Mouse (Mus musculus): ENCODE measurements around the gene Wnt5b. TPM values are rescaled to one million over a fixed set of nuclear protein-coding genes. Genes with fewer than 3 reads are reported as not detected.
"Not testable (repeated sequence)": the region's sequence is repeated elsewhere in the genome, so short reads cannot be mapped to it uniquely, and the experiment has no call there.

The Wnt5b gene
- total and polyA plus RNA-seq, 3 experiments: 0.03 TPM; not detected in 2

DNA sequence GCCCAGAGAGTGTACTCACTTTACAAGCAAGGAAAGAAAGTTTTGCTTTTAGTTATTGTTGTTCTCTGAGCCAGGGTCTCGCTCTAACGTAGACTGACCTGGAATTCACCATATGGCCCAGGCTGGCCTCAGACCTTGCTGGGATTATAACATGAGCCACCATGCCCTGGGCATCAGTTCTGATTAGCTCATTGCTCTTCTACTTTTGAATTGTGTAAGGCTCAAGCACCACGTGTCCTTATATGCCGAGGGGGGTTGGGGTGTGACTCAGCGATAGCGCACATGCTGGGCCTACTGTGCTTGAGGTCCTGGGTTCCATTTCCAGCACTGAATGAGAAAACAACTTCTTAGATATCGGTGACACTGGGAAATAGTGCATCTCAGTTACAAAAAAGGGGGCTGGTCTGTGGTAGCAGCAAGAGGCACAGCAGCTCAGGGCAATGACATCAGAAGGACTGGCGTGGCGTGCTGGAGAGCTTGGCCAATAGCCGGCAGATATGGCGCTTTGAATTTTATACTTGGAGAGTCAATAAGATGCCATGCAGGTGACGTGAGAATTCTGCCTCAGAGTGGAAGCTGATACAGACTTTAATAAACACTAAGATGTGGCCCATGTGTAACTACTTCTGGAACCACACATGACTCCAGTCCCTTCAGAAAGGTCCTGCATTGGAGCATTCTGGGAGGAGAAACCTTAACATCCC, 57.6 kb downstream of the Wnt5b start:
- no peak for DNase-seq (ENCODE audit: low spot score)
- no peak for ATAC-seq (ENCODE audit: extremely low read depth, insufficient number of reproducible peaks, low FRiP score, poor library complexity, severe bottlenecking)
- Histone ChIP-seq H3K27me3 (ENCODE audit: insufficient read depth, low read length) (peaks cover 2% of the 10 kb centered on the region; the same call in 1 of the 2 replicates), H3K4me3 (ENCODE audit: low read depth, low read length) (no peak overlapping the region), H3K36me3 (replicated peaks) (peaks cover 43% of the 10 kb centered on the region), H3K9me3 (replicated peaks) (no peaks in the 10 kb centered on the region), H3K4me1 (ENCODE audit: insufficient read depth, low read depth, low read length) (peaks cover 38% of the 10 kb centered on the region)
- no peak for TF ChIP-seq GATA1 (IDR thresholded peaks at IDR 0.05; ENCODE audit: borderline replicate concordance, low read length)

DNA sequence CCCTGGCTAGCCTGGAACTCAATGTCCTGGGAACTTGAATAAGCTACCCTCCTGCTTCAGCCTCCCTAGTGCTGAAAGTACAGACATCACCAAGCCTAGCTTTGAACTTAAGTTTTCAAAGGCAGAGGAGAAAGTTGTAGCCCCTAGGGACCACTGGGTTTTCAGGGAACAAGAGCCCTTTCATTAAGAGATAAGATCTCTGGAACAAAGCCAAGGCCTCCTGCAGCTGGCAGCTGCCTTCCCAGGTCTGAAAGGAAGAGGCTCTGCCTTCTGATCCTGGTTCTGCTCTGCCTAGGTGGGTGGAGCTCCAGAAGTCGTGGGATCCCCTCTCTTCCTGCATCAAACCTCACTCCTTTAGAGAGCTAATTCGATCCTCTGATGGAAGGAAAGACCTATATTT, 58.7 kb downstream of the Wnt5b start:
- no peaks in the 10 kb centered on the region for H3K9me3 ChIP-seq (replicated peaks)
- H3K4me3 ChIP-seq (ENCODE audit: low read depth, low read length): no peak overlapping the region
- ATAC-seq (ENCODE audit: extremely low read depth, insufficient number of reproducible peaks, low FRiP score, poor library complexity, severe bottlenecking) (no peak), DNase-seq (ENCODE audit: low spot score) (no peak)
- no peak for TF ChIP-seq POLR2AphosphoS5 (IDR thresholded peaks at IDR 0.05; ENCODE audit: insufficient replicate concordance, low read depth, low read length)
- TF ChIP-seq GATA1 (IDR thresholded peaks at IDR 0.05; ENCODE audit: borderline replicate concordance, low read length): no peak
- TF ChIP-seq CTCF (IDR thresholded peaks at IDR 0.05; ENCODE audit: low read depth, low read length): no peak
- no peak for TF ChIP-seq GATA2 (IDR thresholded peaks at IDR 0.05; ENCODE audit: borderline replicate concordance, low read depth, low read length)
- TF ChIP-seq TAL1 (conservative IDR thresholded peaks at IDR 0.05; ENCODE audit: low read depth, low read length): no peak
- peaks cover 52% of the 10 kb centered on the region for H3K36me3 ChIP-seq (replicated peaks)
- H3K27me3 ChIP-seq (ENCODE audit: insufficient read depth, low read length): peaks cover under 1% of the 10 kb centered on the region; the same call in 1 of the 2 replicates
- peaks cover 44% of the 10 kb centered on the region for H3K4me1 ChIP-seq (ENCODE audit: insufficient read depth, low read depth, low read length)

DNA sequence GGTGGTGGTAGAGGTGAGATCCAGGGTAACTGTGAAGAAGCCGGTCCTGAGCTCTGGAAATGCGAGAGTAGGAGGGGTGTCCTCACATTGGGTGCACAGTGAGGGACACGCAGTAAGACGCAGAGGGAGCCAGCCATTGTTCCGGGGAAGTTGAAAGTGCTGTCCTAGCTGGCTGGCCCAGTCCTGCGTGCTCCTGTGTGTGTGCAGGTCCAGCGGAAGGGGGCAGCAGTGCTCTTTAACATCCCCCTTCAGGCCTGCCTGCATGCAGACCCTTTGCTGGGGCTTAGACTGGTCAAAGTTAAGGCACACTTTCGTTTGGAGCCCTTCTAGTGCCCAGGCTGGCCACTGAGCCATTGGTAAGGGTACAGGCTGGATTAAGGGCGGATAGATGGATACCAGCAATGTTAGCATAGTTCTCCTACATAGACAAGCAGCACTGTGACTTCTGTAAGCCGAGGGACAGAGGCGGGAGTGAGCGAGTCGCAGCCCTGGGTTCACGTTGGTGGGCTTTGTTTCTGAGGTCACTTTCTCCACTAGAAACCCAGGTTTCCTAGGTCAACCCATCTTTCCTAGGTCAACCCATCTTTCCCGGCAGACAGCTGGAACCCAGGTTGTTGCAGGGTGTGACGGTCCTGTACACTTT, 61.1 kb downstream of the Wnt5b start:
- ATAC-seq (ENCODE audit: extremely low read depth, insufficient number of reproducible peaks, low FRiP score, poor library complexity, severe bottlenecking) (peak; percentile 23; the same call in 1 of the 2 replicates), DNase-seq (ENCODE audit: low spot score) (peak; percentile 33)
- Histone ChIP-seq H3K4me1 (ENCODE audit: insufficient read depth, low read depth, low read length) (peaks cover 58% of the 10 kb centered on the region), H3K9me3 (replicated peaks) (no peaks in the 10 kb centered on the region), H3K36me3 (replicated peaks) (peaks cover 59% of the 10 kb centered on the region), H3K4me3 (ENCODE audit: low read depth, low read length) (peak overlapping the region; percentile 68), H3K27me3 (ENCODE audit: insufficient read depth, low read length) (no peaks in the 10 kb centered on the region)
- TF ChIP-seq CTCF (IDR thresholded peaks at IDR 0.05; ENCODE audit: low read depth, low read length) (no peak), TAL1 (conservative IDR thresholded peaks at IDR 0.05; ENCODE audit: low read depth, low read length) (no peak), POLR2AphosphoS5 (IDR thresholded peaks at IDR 0.05; ENCODE audit: insufficient replicate concordance, low read depth, low read length) (no peak), GATA1 (IDR thresholded peaks at IDR 0.05; ENCODE audit: borderline replicate concordance, low read length) (no peak), GATA2 (IDR thresholded peaks at IDR 0.05; ENCODE audit: borderline replicate concordance, low read depth, low read length) (no peak)

DNA sequence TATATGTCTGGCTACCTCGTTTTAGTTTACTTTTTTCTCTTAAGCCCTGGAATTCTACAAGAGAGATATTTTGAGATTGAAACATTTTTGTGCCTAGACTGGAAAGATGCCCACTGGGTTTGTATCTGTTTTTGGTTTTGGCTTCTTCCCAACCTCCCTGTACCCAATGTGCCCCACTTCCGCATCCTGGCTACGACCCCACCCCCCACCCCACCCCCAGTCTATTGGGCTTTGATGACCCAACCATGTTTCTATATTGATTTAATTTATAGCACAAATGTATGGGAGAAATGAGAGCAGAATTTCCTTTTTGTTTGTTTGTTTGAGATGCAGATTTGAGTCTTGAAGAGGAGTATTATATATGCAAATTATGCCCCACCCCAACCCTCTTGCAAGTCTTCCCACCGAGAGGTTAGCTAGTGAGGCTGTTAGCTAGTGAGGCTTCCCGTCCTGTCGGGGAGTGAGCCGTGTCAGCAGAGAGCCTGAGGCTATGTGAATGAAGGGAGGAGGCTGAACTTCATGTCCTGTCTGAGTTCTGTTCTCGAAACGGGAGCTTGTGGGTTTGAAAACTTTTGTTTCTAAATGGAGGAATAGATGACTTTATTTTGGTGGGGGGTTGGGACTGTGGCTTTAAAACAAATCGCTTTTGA, 62.3 kb downstream of the Wnt5b start:
- 0 out of 2 replicates have a peak, but pooled peaks have one; percentile 31 for ATAC-seq (ENCODE audit: extremely low read depth, insufficient number of reproducible peaks, low FRiP score, poor library complexity, severe bottlenecking)
- Histone ChIP-seq H3K4me1 (ENCODE audit: insufficient read depth, low read depth, low read length) (peaks cover 66% of the 10 kb centered on the region), H3K36me3 (replicated peaks) (peaks cover 55% of the 10 kb centered on the region), H3K4me3 (ENCODE audit: low read depth, low read length) (peak overlapping the region; percentile 67)
- DNase-seq (ENCODE audit: low spot score): peak; percentile 31
- H3K27me3 ChIP-seq (ENCODE audit: insufficient read depth, low read length); H3K9me3 ChIP-seq (replicated peaks): not testable (repeated sequence)

DNA sequence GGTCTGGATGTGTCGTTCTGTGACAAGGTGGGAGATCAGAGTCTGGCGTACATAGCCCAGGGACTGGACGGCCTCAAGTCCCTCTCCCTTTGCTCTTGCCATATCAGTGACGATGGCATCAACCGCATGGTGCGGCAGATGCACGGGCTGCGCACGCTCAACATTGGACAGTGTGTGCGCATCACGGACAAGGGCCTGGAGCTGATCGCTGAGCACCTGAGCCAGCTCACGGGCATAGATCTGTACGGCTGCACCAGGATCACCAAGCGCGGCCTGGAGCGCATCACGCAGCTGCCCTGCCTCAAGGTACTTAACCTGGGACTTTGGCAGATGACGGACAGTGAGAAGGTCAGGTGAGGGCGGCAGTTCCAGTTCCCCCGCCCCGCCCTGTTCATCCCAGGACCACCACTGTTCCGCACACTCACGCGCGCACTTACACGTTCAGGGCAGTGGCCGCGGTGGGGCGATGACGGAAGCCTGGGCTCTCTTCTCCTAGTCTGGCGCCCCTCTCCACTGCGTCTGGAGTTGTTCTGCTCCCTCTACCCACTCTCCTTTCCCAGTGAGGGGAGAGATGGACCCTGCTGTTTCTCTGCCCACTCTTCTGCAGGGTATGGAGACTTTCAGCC, 63.3 kb downstream of the Wnt5b start:
- Histone ChIP-seq H3K4me3 (ENCODE audit: low read depth, low read length) (peak overlapping the region; percentile 99), H3K27me3 (ENCODE audit: insufficient read depth, low read length) (no peaks in the 10 kb centered on the region), H3K9me3 (replicated peaks) (no peaks in the 10 kb centered on the region), H3K4me1 (ENCODE audit: insufficient read depth, low read depth, low read length) (peaks cover 59% of the 10 kb centered on the region), H3K36me3 (replicated peaks) (peaks cover 46% of the 10 kb centered on the region)
- ATAC-seq (ENCODE audit: extremely low read depth, insufficient number of reproducible peaks, low FRiP score, poor library complexity, severe bottlenecking) (no peak), DNase-seq (ENCODE audit: low spot score) (no peak)
- no peak for TF ChIP-seq POLR2AphosphoS5 (IDR thresholded peaks at IDR 0.05; ENCODE audit: insufficient replicate concordance, low read depth, low read length)
- no peak for TF ChIP-seq GATA1 (IDR thresholded peaks at IDR 0.05; ENCODE audit: borderline replicate concordance, low read length)
- TF ChIP-seq CTCF (IDR thresholded peaks at IDR 0.05; ENCODE audit: low read depth, low read length): no peak
- TF ChIP-seq TAL1 (conservative IDR thresholded peaks at IDR 0.05; ENCODE audit: low read depth, low read length): no peak
- TF ChIP-seq GATA2 (IDR thresholded peaks at IDR 0.05; ENCODE audit: borderline replicate concordance, low read depth, low read length): no peak

DNA sequence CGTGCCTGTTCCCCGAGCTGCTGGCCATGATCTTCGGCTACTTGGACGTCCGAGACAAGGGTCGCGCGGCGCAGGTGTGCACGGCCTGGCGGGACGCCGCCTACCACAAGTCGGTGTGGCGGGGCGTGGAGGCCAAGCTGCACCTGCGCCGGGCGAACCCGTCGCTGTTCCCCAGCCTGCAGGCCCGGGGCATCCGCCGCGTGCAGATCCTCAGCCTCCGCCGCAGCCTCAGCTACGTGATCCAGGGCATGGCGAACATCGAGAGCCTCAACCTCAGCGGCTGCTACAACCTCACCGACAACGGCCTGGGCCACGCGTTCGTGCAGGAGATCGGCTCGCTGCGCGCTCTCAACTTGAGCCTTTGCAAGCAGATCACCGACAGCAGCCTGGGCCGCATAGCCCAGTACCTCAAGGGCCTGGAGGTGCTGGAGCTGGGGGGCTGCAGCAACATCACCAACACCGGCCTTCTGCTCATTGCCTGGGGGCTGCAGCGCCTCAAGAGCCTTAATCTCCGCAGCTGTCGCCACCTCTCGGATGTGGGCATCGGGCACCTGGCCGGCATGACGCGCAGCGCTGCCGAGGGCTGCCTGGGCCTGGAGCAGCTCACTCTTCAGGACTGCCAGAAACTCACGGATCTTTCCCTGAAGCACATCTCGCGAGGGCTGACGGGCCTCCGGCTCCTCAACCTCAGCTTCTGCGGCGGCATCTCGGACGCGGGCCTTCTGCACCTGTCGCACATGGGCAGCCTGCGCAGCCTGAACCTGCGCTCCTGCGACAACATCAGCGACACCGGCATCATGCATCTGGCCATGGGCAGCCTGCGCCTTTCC, 64.1 kb downstream of the Wnt5b start:
- Histone ChIP-seq H3K27me3 (ENCODE audit: insufficient read depth, low read length) (no peaks in the 10 kb centered on the region), H3K36me3 (replicated peaks) (peaks cover 40% of the 10 kb centered on the region), H3K4me3 (ENCODE audit: low read depth, low read length) (peak overlapping the region; percentile 99), H3K4me1 (ENCODE audit: insufficient read depth, low read depth, low read length) (peaks cover 55% of the 10 kb centered on the region), H3K9me3 (replicated peaks) (no peaks in the 10 kb centered on the region)
- ATAC-seq (ENCODE audit: extremely low read depth, insufficient number of reproducible peaks, low FRiP score, poor library complexity, severe bottlenecking) (0 out of 2 replicates have a peak, but pooled peaks have one; percentile 25), DNase-seq (ENCODE audit: low spot score) (peak; percentile 41)
- TF ChIP-seq GATA2 (IDR thresholded peaks at IDR 0.05; ENCODE audit: borderline replicate concordance, low read depth, low read length): no peak
- TF ChIP-seq GATA1 (IDR thresholded peaks at IDR 0.05; ENCODE audit: borderline replicate concordance, low read length): no peak
- TF ChIP-seq TAL1 (conservative IDR thresholded peaks at IDR 0.05; ENCODE audit: low read depth, low read length): no peak
- TF ChIP-seq POLR2AphosphoS5 (IDR thresholded peaks at IDR 0.05; ENCODE audit: insufficient replicate concordance, low read depth, low read length): no peak

Data from G1E (cell line).